Mouse (Mus musculus) layer of hippocampus, postnatal 10 days (tissue): ENCODE results near the gene Smyd3. TPM values are rescaled to one million over a fixed set of nuclear protein-coding genes. Genes with fewer than 3 reads are reported as not detected.

ENCODE experiments used
- DNase-seq, 2 experiments: peaks; one replicate each; pipeline ENCODE4 v3.0.0; 2021; ENCODE audit warnings: low spot score in 2 of 2
- total RNA-seq, 2 experiments: library from RNA; stranded (reverse); gene quantifications; 2 replicates each; pipeline ENCODE4 v1.2.3; 2021

The Smyd3 gene
- total RNA-seq, 2 experiments from 2014 or later, result 21.8 to 26.0 TPM

DNA sequence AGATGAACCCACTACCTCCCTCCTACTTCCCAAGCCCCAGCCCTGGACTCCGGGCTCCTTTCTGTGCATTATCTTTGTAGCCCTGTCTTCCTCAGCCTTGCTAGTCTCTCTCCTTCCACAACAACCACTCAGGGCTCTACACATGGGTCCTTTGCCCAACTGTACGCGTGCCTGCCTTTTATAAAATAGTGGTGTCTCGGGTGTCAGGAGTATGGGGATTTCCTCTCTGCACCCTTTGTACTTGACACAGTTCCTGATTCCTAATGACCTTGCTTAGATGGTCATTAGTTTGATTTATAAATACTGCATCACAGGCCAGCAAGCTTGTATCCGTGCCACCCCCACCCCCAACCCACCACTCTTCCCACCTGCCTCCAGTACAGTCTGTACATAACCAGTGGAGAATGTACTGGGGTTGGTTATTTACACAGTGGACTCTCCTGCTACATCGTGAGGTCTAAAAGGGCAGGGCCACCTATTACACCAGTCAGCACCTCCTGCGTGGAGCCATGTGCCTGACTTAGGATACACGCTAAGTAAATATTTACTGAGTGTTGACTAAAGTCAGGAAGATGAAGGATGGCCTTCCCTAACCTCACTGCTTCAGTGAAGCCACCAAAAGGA lies 281.5 kb downstream of the Smyd3 start:
- no peak for DNase-seq

DNA sequence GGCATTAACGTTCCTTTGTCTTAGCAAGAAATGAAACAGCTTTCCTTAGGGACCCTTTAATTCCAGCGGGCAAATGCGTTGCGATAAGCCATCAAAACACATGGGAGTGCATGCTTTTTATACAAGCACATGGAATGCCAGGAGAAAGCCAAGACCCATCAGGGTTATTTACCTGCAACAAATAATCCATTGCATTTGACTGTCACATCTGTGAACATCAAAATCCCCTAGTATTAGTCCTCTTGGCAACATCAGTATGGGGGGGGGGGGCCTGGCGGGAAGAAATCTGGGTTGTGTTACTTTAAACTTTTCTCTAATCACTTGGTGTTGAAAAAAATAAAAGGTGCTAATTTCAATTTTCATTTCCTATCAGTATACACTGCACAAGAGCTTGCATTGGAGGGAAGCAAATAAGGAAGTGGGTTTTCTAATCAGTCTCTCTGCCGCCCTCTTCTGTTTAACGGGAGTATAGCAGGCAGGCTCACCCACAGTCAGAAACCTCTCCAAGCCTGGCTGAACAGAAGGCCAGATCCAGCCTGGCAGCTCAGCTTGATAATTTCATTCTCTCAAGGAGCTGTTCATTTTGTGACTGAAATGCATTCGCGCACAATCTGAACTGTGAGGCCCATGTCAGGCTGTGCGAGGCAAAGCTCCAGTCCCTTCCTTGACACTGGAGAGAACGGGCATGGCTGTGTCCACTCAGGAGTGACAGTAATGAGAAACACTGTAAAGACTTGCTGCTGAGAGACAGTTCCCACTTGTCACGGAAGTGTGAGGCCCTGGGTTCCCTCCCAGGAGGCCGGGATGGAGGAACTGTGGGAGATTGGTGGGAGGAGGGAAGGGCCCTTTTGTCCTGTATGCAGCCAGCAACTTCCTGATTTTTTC lies 285.8 kb downstream of the Smyd3 start:
- peak; percentile 82 to 83 for DNase-seq

DNA sequence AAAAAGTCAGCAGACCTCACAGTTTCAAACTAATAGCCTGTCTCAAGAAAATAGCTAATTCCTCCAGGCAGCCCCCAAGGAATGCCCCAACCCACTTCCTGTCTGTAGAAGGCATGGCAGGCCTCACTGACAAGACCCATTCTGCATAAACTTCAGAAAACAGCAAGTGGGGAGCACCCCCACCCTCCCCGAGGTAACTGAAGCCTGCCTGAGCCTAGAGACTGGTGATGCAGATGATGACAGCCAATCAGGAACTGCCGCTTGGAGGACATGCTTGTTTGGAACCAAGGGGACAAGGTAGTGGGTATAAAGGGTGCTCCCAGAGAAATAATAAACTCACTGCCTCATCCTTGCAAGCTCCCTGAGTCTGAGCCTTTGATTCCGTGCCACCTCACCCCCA lies 288.3 kb downstream of the Smyd3 start:
- DNase-seq, result no peak

DNA sequence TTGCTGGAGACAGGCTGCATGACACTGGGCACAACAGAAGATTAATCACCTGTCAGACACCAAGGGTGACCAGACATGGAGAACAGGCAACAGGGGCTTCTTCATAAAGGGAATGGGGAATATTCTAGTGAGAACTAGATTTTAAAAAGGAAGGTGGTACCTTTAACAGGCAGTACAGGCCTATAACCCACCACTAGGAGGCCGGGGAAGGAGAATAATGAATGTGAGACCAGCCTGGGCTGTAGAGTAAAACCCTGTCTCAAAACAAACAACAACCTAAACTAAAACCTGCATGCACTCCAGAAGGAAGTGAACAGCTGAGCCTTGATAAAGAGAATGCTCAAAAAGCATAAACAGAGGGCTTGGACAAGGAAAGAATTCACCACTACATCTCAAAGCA lies 297.6 kb downstream of the Smyd3 start:
- DNase-seq, result no peak

DNA sequence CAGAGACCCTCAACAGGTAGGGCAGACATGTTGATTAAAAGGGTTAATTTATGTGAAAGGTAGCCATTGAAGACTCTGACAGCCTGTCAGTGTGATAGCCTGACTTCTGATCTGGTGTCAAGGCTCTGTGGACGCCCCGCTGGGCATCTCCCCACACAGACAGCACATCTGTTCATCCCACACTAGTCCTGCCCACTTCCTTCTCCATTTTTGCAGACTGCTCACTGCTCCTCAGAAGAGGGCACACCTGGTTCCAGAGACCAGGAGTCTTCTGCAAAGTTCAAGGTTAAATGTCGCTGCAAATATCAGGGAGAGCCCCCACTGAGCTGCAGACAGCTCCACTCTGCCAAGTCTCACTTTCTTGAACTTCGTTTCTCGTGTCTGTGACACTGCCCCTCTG lies 299.8 kb downstream of the Smyd3 start:
- DNase-seq, result no peak

DNA sequence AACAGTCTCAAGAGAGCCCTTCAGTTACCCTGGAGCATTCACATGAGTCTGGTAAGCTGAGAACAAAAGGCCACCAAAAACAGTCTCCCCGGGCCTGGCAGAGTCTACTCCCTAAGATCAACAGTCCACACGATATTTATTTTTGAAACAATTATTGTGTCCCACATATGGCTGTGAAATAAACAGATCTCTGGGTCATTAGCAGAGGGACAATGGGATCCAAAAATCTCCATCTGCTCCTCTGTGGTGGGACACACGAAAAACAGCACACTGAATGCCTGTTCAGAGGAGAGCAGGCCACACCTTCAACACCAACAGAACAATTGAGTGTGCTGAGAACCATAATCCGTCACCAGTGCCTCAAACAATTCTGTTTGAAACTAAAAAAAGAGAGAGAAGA lies 300.8 kb downstream of the Smyd3 start:
- no peak for DNase-seq

DNA sequence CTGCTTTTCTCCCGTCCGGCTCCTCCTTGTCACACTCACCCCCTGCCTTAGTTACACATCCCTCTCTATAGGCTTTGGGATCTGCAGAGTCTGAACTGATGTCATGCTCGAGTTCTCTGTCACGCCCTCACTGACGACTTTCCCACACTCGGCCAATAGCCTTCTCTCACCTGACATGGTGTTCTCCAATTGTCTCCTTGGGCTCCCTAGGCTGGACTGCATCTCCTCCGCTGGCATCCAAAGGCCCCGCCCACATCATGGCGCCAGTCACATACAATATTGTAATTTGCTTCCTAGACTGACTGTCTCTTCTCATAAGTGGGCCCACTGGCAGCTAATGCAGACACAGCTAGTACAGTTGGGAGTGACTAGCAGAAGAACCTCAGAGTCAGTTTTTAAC lies 304.5 kb downstream of the Smyd3 start:
- no peak for DNase-seq

DNA sequence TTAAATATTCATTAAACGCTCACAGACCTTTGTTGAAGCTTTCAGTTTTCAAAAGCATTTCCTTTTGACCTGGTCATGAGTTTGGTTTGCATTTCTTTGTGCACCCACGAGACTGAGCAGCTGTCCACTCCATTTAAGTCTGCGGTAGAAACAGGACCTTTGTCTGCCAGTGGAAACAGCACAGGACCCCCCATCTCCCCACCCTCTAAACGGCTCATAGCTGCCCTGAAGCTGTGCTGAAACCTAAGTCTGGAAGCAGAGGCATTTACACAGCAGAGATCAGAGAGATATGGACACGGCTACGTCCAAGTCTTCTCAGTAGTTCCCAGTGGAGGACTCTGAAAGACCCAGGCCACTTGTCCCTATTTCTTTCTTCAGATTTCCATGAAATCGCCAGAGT lies 305.5 kb downstream of the Smyd3 start:
- no peak for DNase-seq

DNA sequence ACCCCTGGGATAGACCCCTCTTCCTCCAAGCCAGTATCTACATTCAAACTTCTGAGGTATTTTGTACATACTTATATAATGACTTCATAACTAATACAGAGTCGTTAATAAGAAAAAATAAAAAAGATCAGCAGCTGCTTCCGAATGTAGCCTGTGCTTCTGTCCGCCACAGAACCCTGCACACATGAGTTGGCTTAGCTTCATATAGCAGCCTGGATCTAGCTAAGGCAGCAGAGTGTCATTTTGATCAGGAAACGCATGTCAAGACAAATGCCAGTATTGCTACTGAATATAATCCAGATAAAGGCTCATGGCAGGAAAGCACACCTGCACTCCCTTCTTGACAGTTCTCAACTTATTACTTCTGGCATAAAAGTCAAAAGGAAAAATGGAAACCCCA lies 306.5 kb downstream of the Smyd3 start:
- DNase-seq, result no peak

DNA sequence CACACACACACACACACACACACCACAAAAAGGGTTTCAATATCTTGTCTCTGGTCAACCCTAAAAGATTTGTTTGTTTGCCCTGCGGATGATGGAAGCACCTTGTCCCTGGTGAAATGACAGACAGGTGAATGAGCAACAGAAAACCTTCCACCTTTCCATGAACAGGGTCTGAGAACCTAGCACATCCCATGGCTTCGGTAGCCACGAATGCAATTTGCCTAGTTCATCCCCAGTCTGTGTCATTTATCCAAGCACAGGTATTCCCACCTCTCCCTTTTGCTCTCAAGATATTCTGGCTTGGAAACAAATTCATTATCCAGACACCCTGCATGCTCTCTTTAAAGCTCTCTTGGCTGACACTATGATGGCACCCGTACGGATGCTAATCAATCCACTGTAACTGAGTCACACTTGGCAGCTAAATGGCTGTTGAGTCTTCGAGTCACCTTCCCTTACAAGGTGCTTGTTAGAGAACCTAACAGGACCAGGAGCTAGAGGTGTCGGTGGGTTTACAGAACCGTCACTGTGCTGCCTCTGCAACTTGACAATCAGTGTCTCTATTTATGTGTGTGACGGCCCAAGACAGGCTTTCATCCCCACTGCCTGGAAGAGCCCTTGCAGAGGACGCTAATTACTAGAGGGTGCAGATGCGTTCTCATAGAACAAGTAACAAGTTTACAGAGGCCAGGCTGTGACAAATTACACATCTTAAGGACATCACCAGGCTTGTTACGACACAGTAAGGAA lies 309.8 kb downstream of the Smyd3 start:
- DNase-seq, result no peak

DNA sequence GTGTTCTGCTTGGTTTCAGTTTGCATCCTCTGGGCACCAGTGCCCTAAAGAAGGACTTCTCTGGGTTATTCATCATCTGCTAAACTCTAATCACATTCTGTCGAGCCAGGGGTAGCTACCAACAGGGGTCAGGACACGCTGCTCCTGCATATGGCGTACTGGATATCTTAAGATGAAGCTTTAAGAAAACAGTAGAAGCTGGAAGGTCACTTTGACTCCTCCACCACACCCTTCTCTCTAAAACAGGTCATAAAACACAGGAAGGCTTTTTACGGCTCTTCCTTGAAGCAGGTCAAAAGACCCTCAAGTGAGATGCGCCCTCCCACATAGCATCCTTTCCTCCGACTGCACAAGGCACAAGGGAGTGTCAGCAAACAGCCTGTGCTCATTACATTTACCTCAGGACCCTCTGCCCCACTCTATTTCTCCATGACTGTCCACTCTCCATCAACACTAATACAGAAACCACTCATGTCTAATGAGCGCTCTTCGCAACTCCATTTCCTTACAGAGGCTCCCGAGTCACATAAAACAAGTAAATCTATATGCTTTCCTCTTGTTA lies 310.6 kb downstream of the Smyd3 start:
- no peak for DNase-seq

DNA sequence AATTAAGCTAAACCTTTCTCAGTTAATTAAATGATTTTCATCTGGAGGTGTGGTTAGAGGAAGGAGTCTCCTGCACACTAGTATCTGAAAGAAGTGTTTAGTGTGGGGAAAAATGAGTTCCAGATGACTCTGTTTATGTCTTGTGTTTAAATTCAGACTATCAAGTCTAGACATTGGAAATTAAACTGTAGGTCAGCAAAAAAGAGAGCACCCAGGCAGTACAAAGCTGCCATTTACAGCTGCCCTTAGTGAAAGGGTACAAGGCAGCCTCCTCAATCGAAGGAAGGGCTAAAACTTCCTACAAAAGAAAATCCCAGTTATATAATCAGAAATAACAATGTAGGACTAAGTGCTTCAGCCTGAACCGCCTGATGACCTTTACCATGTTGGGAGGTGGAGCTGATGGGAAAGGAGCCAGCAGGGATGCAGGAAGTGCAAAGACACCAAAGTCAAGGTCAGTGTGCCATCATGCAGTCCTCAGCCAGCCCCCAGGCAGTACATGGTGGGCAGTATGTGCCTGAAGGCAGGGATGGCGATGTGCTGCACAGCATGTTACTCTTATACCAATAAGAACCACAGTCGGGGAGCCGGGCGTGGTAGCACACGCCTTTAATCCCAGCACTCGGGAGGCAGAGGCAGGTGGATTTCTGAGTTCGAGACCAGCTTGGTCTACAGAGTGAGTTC lies 319.2 kb downstream of the Smyd3 start:
- no peak for DNase-seq

DNA sequence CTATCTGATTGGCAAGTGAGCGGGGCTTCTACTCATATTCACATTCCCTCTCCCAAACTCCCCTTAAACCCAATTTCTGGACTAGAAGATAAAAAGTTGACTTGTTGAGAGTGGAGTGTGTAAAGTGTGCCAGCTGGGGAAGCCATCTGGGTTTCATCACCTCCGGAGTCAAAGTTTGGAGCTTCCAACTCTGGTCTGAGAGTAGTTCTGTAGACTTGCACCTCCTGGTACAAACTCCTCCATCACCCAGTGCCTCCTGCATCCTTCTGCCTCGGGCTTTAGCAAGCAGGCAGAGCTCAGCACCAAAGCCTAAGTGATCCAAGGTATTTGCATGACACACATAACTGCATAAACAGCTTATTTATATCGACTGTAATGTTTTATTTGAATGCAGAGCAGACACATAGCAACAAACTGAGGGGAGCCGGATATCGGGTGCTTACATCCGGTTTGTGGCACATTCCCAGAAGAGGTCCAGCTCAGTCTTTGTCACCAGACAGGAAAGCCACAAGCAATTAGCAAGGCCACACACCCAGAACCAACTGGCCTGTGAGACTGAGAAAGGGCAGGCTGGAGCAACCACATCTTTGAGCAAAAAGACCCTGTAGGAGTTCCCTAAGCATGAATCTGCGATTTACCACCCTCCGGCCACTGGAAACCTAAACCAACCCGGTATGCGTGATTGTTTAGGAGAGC lies 319.9 kb downstream of the Smyd3 start:
- no peak for DNase-seq

DNA sequence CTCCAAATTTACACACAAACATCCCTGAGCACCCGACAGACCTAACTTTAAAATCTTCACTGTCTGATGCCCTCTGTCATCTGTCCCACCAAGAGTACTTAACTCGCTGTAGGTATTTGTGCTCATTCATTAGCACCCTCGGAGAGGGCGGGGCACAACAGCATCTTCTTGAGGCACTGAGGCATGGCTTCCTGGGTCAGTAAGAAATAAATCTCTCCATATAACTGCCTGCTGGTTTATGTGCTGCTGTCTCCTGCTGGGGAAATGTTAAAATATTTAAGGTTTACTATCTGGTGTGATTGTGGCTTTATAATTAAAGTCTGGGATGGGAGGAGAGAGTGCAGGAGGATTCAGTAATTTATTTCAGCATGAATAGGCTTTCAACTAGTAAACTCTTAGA lies 320.7 kb downstream of the Smyd3 start:
- DNase-seq, result no peak

DNA sequence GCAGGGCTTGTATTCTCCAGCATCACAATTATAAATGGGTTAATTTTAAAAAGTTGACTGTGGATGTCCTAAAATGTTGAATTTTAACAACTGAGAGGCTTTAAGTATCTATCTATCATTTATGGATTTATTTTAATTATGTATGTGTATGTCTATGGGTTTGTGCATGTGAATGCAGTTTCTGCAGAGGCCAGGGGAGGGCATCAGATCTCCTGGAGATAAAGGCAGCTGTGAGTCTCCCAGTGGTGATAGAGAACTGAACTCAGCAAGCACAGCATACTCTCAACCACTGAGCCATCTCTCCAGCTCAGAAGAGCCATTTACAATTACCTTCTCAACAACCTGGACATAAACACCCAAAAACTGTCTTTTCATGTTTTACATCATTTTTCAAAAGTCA lies 321.4 kb downstream of the Smyd3 start:
- no peak for DNase-seq

DNA sequence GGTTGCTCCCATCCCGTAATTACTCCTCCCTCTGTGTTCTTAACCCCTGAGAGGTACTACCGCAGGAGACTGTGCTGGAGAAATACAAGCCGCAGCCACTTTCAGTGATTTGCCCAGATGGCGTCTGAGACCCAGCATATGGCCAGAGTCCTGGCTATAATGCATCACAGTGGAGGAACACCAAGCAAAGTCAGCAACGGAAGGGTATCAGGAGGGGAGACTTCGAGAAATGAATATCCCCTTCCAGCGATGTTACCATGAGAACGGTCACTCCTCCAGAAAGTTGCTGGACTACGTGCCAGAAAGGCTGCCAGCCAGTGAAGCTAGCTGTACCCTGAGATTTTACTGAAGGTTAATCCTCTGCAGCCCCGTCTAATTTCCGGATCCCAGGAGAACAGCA lies 325.1 kb downstream of the Smyd3 start:
- DNase-seq, result no peak

DNA sequence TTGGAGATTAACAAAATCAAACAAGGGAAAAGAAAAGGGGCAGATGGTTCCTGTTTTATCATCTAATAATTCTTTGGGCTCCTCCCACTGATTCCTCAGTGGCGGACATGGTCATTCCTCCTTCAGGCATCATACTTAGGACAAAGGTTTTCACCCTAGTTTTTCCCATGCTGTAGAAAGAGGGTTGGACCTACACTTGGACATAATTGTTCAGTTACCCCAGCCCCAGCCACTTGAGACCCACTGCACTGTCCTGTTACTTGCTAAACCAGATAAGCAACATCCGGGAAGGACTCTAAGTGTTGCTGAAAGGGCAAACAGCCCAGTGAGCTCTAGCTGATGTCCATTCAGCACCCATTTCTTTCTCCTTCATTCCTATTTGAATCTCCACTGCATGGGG lies 327.0 kb downstream of the Smyd3 start:
- DNase-seq, result no peak

DNA sequence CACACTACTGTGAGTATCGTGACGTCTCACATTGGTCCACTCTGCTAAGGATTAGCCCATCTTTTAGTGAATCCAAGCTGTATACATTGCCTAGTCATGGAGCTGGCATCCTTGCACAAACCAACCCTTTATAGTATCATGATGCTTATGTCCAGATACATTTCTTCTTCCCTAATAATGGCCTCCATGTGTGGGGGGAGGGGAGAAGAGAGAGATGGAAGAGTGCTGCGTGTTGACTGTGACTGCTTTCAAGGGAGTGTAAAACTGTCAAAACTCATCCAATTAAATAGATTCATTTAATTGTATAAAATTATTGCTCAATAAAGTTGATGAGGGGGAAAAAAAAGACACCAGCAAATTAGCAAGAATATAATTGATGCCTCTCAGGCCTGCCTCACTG lies 330.7 kb downstream of the Smyd3 start:
- no peak for DNase-seq

DNA sequence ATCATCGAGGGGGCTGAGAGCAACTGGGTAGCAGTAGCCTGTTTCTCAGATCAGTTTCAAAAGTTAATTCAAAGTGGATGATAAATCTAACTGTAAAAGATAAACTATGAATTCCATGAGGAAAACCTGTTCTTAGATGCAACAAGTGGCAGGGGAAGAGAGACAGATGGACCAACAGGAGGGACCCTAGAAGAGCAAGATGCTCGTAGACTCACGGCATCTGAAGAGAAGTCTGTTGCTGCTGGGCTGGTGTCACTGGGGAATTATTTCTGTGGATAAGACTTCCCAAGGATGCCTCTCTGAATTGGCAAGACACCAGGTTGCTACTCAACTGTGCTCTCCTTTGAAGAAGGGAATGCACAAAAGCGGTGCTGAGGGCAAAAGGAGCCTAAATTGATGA lies 333.2 kb downstream of the Smyd3 start:
- peak; percentile 13 to 37 for DNase-seq

DNA sequence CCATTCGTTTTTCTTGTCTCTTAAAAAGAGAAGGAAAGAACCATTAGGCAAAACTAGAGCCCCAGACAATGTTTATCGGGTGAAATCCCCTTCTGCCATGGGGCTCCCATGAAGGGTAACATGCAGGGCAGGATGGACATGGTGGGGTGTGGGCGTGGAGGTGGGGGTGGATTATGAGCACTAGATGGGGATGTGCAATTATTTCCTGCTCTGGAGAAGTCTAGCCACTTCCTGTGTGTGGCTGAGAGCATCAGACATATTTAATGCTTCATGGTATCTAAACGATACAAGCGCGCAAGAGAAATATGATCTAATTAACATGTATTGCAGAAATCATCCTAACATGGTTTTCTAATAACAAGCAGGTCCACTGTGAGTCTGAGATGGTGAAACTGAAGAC lies 334.3 kb downstream of the Smyd3 start:
- no peak for DNase-seq

DNA sequence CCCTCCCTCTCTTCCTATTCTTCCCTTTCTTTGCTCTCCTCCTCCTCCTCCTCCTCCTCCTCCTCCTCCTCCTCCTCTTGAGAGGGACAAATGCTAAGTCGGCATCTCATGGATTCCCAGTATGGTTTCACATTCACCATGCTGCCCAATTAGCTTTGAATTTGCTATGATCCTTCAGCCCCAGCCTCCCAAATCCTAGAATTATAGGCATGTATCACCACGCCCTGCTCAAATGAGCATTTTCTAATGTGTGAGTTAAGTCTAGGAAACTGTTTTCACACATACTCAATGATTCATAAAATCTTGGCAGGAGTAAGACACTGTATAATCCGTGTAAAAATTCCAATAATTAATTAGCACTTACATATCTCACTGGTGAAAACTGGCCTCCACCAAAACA lies 337.3 kb downstream of the Smyd3 start:
- DNase-seq, result no peak
